Mouse (Mus musculus): ENCODE measurements around the gene Pbx2.

Pbx2 gene

GRCm38 (mm10) chr17:34629221-34629751 is 38.2 kb downstream of the Pbx2 start, which contains the start of gene Prrt1:
Gene Prrt1 (plus strand): TSS chr17:34629533.
- no peak for DNase-seq (ENCODE audit: low read depth, low spot score)

- no peak for DNase-seq (ENCODE audit: low read depth, low spot score)
These were observed 38.9 kb downstream of the Pbx2 start for GRCm38 (mm10) chr17:34629796-34630603.

GRCm38 (mm10) chr17:34630761-34631301 is 39.8 kb downstream of the Pbx2 start:
- DNase-seq (ENCODE audit: low read depth, low spot score), result no peak

- no peak for DNase-seq (ENCODE audit: low read depth, low spot score)
These were observed 40.6 kb downstream of the Pbx2 start for GRCm38 (mm10) chr17:34631647-34632046.

- DNase-seq (ENCODE audit: low read depth, low spot score), result peak; percentile 79
These were observed 41.2 kb downstream of the Pbx2 start for GRCm38 (mm10) chr17:34632261-34632691.

GRCm38 (mm10) chr17:34635671-34636070 is 44.6 kb downstream of the Pbx2 start:
- DNase-seq (ENCODE audit: low read depth, low spot score), result no peak

GRCm38 (mm10) chr17:34637459-34637858 is 46.4 kb downstream of the Pbx2 start:
- DNase-seq (ENCODE audit: low read depth, low spot score), result no peak

- DNase-seq (ENCODE audit: low read depth, low spot score), result no peak
These were observed 48.6 kb downstream of the Pbx2 start for GRCm38 (mm10) chr17:34639461-34640255.

- DNase-seq (ENCODE audit: low read depth, low spot score), result no peak
These were observed 49.9 kb downstream of the Pbx2 start for GRCm38 (mm10) chr17:34640778-34641601.

- no peak for DNase-seq (ENCODE audit: low read depth, low spot score)
These were observed 50.9 kb downstream of the Pbx2 start for GRCm38 (mm10) chr17:34641945-34642344.

GRCm38 (mm10) chr17:34643379-34643778 is 52.3 kb downstream of the Pbx2 start:
- DNase-seq (ENCODE audit: low read depth, low spot score), result no peak

- DNase-seq (ENCODE audit: low read depth, low spot score), result no peak
These were observed 52.9 kb downstream of the Pbx2 start for GRCm38 (mm10) chr17:34643944-34644343.

- DNase-seq (ENCODE audit: low read depth, low spot score), result peak; percentile 96
These were observed 53.5 kb downstream of the Pbx2 start, which contains the start of gene Fkbpl for GRCm38 (mm10) chr17:34644608-34645007. Gene Fkbpl (plus strand): TSS chr17:34644764.

GRCm38 (mm10) chr17:34645256-34645829 is 54.3 kb downstream of the Pbx2 start:
- DNase-seq (ENCODE audit: low read depth, low spot score), result no peak

- no peak for DNase-seq (ENCODE audit: low read depth, low spot score)
These were observed 54.9 kb downstream of the Pbx2 start for GRCm38 (mm10) chr17:34645831-34646511.

All from A20 (cell line).